In genomic region chr8:77623677-77624209, GRCm38 (mm10) we compare ENCODE assay signal across 24 mouse cellular contexts. TPM values are rescaled to one million over a fixed set of nuclear protein-coding genes. Genes with fewer than 3 reads are reported as not detected.
DNase-seq lines count a peak whose midpoint lies in the region; ATAC-seq and TF ChIP-seq lines count a peak whose summit lies in the region.
"Had no signal": no experiment of that assay in that cellular context is flagged by ENCODE, and none has a peak within 500 bp of the region (broad histone marks: within the 10 kb centered on the region; RNA-seq: fewer than 3 reads in every experiment).

No protein-coding gene starts in this region.

- no peak for TF ChIP-seq RAD21 in MEL (IDR thresholded peaks at IDR 0.05; ENCODE audit: low read depth, low read length)

- no peak overlapping the region for H3K27ac ChIP-seq in neural tube, embryonic 11.5 days (ENCODE audit: low read depth, low read length)
- H3K27ac ChIP-seq in neural tube, embryonic 15.5 days (replicated peaks) = no peak overlapping the region
- no peak overlapping the region for H3K27ac ChIP-seq in MEL (ENCODE audit: control insufficient read depth, low read depth, low read length)
- H3K27ac ChIP-seq: gastrocnemius, adult 2 months; hindbrain, embryonic 14.5 days; layer of hippocampus, adult 2 months; macrophage; stomach, postnatal 0 days had no signal

- H3K27me3 ChIP-seq in neural tube, embryonic 11.5 days (ENCODE audit: control insufficient read depth, insufficient read depth, low read length) = no peaks in the 10 kb centered on the region
- no peaks in the 10 kb centered on the region for H3K27me3 ChIP-seq in neural tube, embryonic 15.5 days (replicated peaks)
- peaks cover 0 to 3% of the 10 kb centered on the region in 2 experiments; a peak in 3 of 4 replicates for H3K27me3 ChIP-seq in MEL (ENCODE audit: control insufficient read depth in 1 of 2, insufficient read depth in 2 of 2, low read length in 2 of 2)

- no peak overlapping the region for H3K4me3 ChIP-seq in neural tube, embryonic 11.5 days (ENCODE audit: low read depth, low read length)
- H3K4me3 ChIP-seq in neural tube, embryonic 15.5 days (replicated peaks) = no peak overlapping the region
- no peak overlapping the region for H3K4me3 ChIP-seq in MEL (ENCODE audit: control insufficient read depth in 1 of 2, insufficient read depth in 1 of 2, low read depth in 2 of 2, low read length in 2 of 2)
- H3K4me3 ChIP-seq: gastrocnemius, adult 2 months; heart, embryonic 12.5 days; layer of hippocampus, adult 2 months had no signal

- H3K36me3 ChIP-seq in neural tube, embryonic 11.5 days (ENCODE audit: control insufficient read depth, insufficient read depth, low read length) = no peaks in the 10 kb centered on the region
- H3K36me3 ChIP-seq in neural tube, embryonic 15.5 days = no peaks in the 10 kb centered on the region
- no peaks in the 10 kb centered on the region for H3K36me3 ChIP-seq in MEL (ENCODE audit: control insufficient read depth in 1 of 2, insufficient read depth in 2 of 2, low read length in 2 of 2)
- H3K36me3 ChIP-seq: heart, embryonic 12.5 days had no signal

- DNase-seq in neural tube, embryonic 11.5 days (ENCODE audit: low spot score) = no peak
- DNase-seq in CD4-positive, CD25-positive, alpha-beta regulatory T cell, adult 2 months (ENCODE audit: low read depth, low spot score) = peak; percentile 22
- DNase-seq in MEL (ENCODE audit: low read depth, low spot score) (peak; percentile 35), adipocyte (ENCODE audit: low spot score) (no peak)
- no peak for DNase-seq in adrenal gland, postnatal 10 days
- no peak for DNase-seq in adrenal gland, adult (ENCODE audit: inconsistent age in 2 of 2, low spot score in 1 of 2)
- DNase-seq: cerebellum, adult 11-12 months; cerebellum, postnatal 10 days; embryo, embryonic 11 days; gastrocnemius, adult 2 months; heart, postnatal 14 days; kidney, postnatal 25 days; right cerebral cortex, postnatal 14 days; thymus, postnatal 14 days had no signal

- H3K9me3 ChIP-seq in neural tube, embryonic 11.5 days (ENCODE audit: control insufficient read depth, low read length) = no peaks in the 10 kb centered on the region
- H3K9me3 ChIP-seq in neural tube, embryonic 15.5 days (replicated peaks) = no peaks in the 10 kb centered on the region
- H3K9me3 ChIP-seq in MEL (replicated peaks; ENCODE audit: insufficient read depth, low read length) = no peaks in the 10 kb centered on the region
- H3K9me3 ChIP-seq: heart, embryonic 12.5 days had no signal

- WGBS in neural tube, embryonic 11.5 days = 65% methylated on average over 7 of the region's 7 CpGs
- WGBS in neural tube, embryonic 15.5 days = 52% methylated on average over 7 of the region's 7 CpGs

- H3K79me2 ChIP-seq in MEL (ENCODE audit: control insufficient read depth, insufficient read depth, low read length, poor library complexity) = no peaks in the 10 kb centered on the region

- H3K4me2 ChIP-seq in neural tube, embryonic 11.5 days (ENCODE audit: low read depth) = no peak overlapping the region
- no peak overlapping the region for H3K4me2 ChIP-seq in neural tube, embryonic 15.5 days
- H3K4me2 ChIP-seq: heart, embryonic 12.5 days; hindbrain, embryonic 14.5 days; midbrain, embryonic 11.5 days had no signal

- H3K9ac ChIP-seq in neural tube, embryonic 11.5 days (ENCODE audit: low read length) = no peak overlapping the region
- H3K9ac ChIP-seq in neural tube, embryonic 15.5 days (replicated peaks) = no peak overlapping the region
- H3K9ac ChIP-seq in MEL (ENCODE audit: control insufficient read depth, low read depth, low read length, poor library complexity, severe bottlenecking) = no peak overlapping the region
- H3K9ac ChIP-seq: heart, embryonic 12.5 days; hindbrain, embryonic 14.5 days had no signal

- TF ChIP-seq EP300 in MEL (IDR thresholded peaks at IDR 0.05; ENCODE audit: low read depth in 1 of 2, low read length in 2 of 2) = no peak

- peak; percentile 80 for ATAC-seq in neural tube, embryonic 11.5 days (ENCODE audit: insufficient read depth, low FRiP score, low TSS enrichment)
- ATAC-seq in neural tube, embryonic 15.5 days (ENCODE audit: low FRiP score) = no peak
- peak; percentile 72 for ATAC-seq in inflammation-experienced regulatory T-cells, adult 6 months
- ATAC-seq: forebrain, embryonic 14.5 days; intestine, embryonic 16.5 days had no signal

- no peak for TF ChIP-seq POLR2A in MEL (IDR thresholded peaks at IDR 0.05; ENCODE audit: control insufficient read depth in 1 of 2, insufficient read depth in 1 of 2, low read depth in 1 of 2, low read length in 2 of 2, poor library complexity in 1 of 2)

- no peaks in the 10 kb centered on the region for H3K4me1 ChIP-seq in neural tube, embryonic 11.5 days (ENCODE audit: control insufficient read depth, insufficient read depth, low read length)
- no peaks in the 10 kb centered on the region for H3K4me1 ChIP-seq in neural tube, embryonic 15.5 days
- H3K4me1 ChIP-seq in MEL (ENCODE audit: control insufficient read depth in 1 of 2, insufficient read depth in 2 of 2, low read length in 2 of 2) = no peaks in the 10 kb centered on the region; a peak in 1 of 4 replicates
- H3K4me1 ChIP-seq: heart, embryonic 12.5 days had no signal

- TF ChIP-seq CTCF in MEL (IDR thresholded peaks at IDR 0.05 in 2 of 3, conservative IDR thresholded peaks at IDR 0.05 in 1 of 3; ENCODE audit: control insufficient read depth in 1 of 3, insufficient read depth in 1 of 3, low read depth in 2 of 3, low read length in 3 of 3, poor library complexity in 1 of 3, severe bottlenecking in 1 of 3) = no peak

TF ChIP-seq in MEL, 35 proteins besides CTCF, POLR2A, EP300 and RAD21:
- TF ChIP-seq MYC (IDR thresholded peaks at IDR 0.05; ENCODE audit: low read depth, low read length) (no peak), GABPA (IDR thresholded peaks at IDR 0.05; ENCODE audit: low read depth, low read length) (no peak), NELFE (IDR thresholded peaks at IDR 0.05; ENCODE audit: low read depth, low read length) (no peak), KAT2A (conservative IDR thresholded peaks at IDR 0.05; ENCODE audit: low read depth, low read length) (no peak)

RNA-seq across cellular contexts. Expression of gene Tmem184c, which starts 13.2 kb away (rescaled TPM):
- polyA plus RNA-seq in neural tube, embryonic 11.5 days (2014; fragmentation: Nextera tagmentation; extraction: Ambion mirVana) = 66.4 and 67.4 TPM in 2 replicates
- polyA plus RNA-seq in neural tube, embryonic 15.5 days (2015; fragmentation: Nextera tagmentation; extraction: Ambion mirVana) = 66.7 and 73.0 TPM in 2 replicates
- 8.9 and 11.3 TPM in 2 replicates for total RNA-seq in MEL (2012; rRNA removed)
- polyA plus RNA-seq in MEL (2012; ENCODE audit: insufficient read depth in 1 of 2, insufficient read length in 2 of 2, low read depth in 1 of 2, low replicate concordance in 2 of 2, missing spikeins in 1 of 2) = 1 to 10 TPM in 1 of 2 experiments, not detected in 1; 8.5 TPM
- polyA plus RNA-seq in inflammation-experienced regulatory T-cells, adult 6 months (2017; shearing (Covaris generic)) = 10 to 100 TPM; 18.2 to 33.1 (median 19.4) TPM
- 10 to 100 TPM; 27.3 to 29.7 TPM for total RNA-seq in adrenal gland, postnatal 10 days (2021)

Comparison
In these comparisons a context has a peak if more than half of its experiments do, and no peak if none do; other contexts are left out.
1. DNase-seq: peak in CD4-positive, CD25-positive, alpha-beta regulatory T cell, adult 2 months (single experiment) and MEL (single experiment); none in neural tube, embryonic 11.5 days (single experiment), adrenal gland, postnatal 10 days (single experiment), adipocyte (single experiment) and adrenal gland, adult (0 of 2).